Mouse (Mus musculus) lung, embryonic 16.5 days (tissue): ENCODE results near the gene Plk2. TPM values are rescaled to one million over a fixed set of nuclear protein-coding genes. Genes with fewer than 3 reads are reported as not detected.

Experiments
- ATAC-seq: fragments of 200-750 bp; cut with Nextera tagmentation; 2 replicates; pipeline ENCODE4 v1.8.0; 2017; ENCODE audit warnings: low read depth, mild to moderate bottlenecking, moderate library complexity
- H3K27ac ChIP-seq: fragments of 300-500 bp; sonication (generic); 2 replicates; pipeline ENCODE4 v1.5.1; 2014; ENCODE audit warnings: mild to moderate bottlenecking, control low read depth, low read length
- H3K27me3 ChIP-seq: fragments of 300-500 bp; sonication (generic); 2 replicates; pipeline ENCODE4 v1.6.1; 2014; ENCODE audit warnings: low read depth, low read length, mixed read lengths; ENCODE audit not compliant: control insufficient read depth, insufficient read depth
- H3K36me3 ChIP-seq: fragments of 300-500 bp; sonication (generic); 2 replicates; pipeline ENCODE4 v1.6.1; 2014; ENCODE audit warnings: low read length; ENCODE audit not compliant: control insufficient read depth, insufficient read depth
- H3K4me1 ChIP-seq: fragments of 300-500 bp; sonication (generic); replicated peaks from 2 replicates; pipeline ENCODE4 v1.6.1; 2014; ENCODE audit warnings: low read length, mixed read lengths; ENCODE audit not compliant: control insufficient read depth, insufficient read depth
- H3K4me2 ChIP-seq: fragments of 300-500 bp; sonication (generic); 2 replicates; pipeline ENCODE4 v1.6.1; 2014; ENCODE audit warnings: low read depth, low read length, control low read depth
- H3K4me3 ChIP-seq: fragments of 300-500 bp; sonication (generic); 2 replicates; pipeline ENCODE4 v1.5.1; 2014; ENCODE audit warnings: mild to moderate bottlenecking, low read length, control low read depth
- H3K9ac ChIP-seq: fragments of 300-500 bp; sonication (generic); 2 replicates; pipeline ENCODE4 v1.6.1; 2014; ENCODE audit warnings: low read length, control low read depth
- H3K9me3 ChIP-seq: fragments of 300-500 bp; sonication (generic); 2 replicates; pipeline ENCODE4 v1.6.1; 2016; ENCODE audit warnings: low read length; ENCODE audit not compliant: control insufficient read depth
- WGBS: fragments of 180-500 bp; shearing (Covaris S2); extraction: QIAGEN DNeasy Blood & Tissue Kit; methylation state at CpG from one replicate; pipeline ENCODE4 v1.1.7; 2014; 5-methylcytosine and 5-hydroxymethylcytosine counted together
- polyA plus RNA-seq: library from polyadenylated mRNA; unstranded; fragments of >200 nt; fragmentation: Nextera tagmentation; extraction: Ambion mirVana; gene quantifications from 2 replicates; pipeline ENCODE4 v1.2.1, GENCODE M21; 2015

The Plk2 gene
- polyA plus RNA-seq, 1 experiment from 2014 or later, result 267 TPM

DNA sequence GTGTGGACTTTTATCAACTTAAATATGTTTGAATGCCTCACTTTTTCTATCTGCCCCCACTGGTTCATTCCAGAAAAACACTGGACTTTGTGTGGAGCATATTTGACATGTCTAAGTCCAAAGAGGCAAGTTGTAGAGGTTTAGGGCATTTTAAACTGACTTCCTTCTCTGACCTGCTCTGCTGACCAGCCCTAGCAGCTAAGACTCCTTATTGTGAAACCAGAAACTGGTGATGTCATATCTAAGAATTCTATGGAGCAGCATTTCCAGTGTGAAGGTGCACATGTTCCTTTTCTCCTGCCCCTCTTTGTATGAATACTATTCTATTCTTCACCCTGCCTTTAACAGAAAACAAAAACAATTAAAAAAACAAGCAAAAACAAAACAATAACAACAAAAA lies 36.5 kb downstream of the Plk2 start:
- Histone ChIP-seq H3K4me3 (no peak overlapping the region), H3K27me3 (no peaks in the 10 kb centered on the region), H3K9me3 (no peaks in the 10 kb centered on the region), H3K4me1 (no peaks in the 10 kb centered on the region), H3K9ac (no peak overlapping the region), H3K36me3 (no peaks in the 10 kb centered on the region), H3K27ac (no peak overlapping the region), H3K4me2 (no peak overlapping the region)
- ATAC-seq, result no peak

DNA sequence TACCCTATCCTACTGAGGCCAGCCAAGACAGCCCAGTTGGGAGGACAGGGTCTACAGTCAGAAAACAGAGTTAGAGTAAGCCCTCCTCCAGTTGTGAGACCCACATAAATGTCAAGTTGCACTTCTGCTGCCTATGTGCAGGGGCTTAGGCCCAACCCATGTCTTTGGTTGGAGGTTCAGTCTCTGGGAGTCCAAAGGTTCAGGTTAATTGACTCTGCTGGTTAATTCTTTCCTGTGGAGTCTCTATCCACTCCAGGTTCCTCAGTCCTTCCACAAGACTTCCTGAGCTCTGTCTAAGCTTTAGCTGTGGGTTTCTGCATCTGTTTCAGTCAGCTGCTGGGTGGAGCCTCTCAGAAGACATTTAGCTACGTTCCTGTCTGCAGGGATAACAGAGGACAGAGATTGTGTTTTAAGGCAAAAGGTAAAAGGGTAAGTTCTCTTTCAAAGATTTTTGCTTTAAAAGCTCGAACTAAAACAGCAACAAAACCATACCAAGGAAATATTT lies 37.3 kb downstream of the Plk2 start:
- Histone ChIP-seq H3K27ac (no peak overlapping the region), H3K9me3 (no peaks in the 10 kb centered on the region), H3K36me3 (no peaks in the 10 kb centered on the region), H3K27me3 (no peaks in the 10 kb centered on the region), H3K4me3 (no peak overlapping the region), H3K9ac (no peak overlapping the region), H3K4me1 (no peaks in the 10 kb centered on the region), H3K4me2 (no peak overlapping the region)
- ATAC-seq, result no peak
- WGBS, result 66% methylated on average over 2 of the region's 2 CpGs

- Histone ChIP-seq H3K4me3 (no peak overlapping the region), H3K27ac (no peak overlapping the region), H3K27me3 (no peaks in the 10 kb centered on the region), H3K9ac (no peak overlapping the region), H3K36me3 (no peaks in the 10 kb centered on the region), H3K4me1 (no peaks in the 10 kb centered on the region), H3K9me3 (no peaks in the 10 kb centered on the region), H3K4me2 (no peak overlapping the region)
- ATAC-seq, result no peak
- WGBS, result 80% methylated on average over 4 of the region's 4 CpGs
Observed at GRCm38 (mm10) chr13:110432613-110433012, 37.8 kb downstream of the Plk2 start.

DNA sequence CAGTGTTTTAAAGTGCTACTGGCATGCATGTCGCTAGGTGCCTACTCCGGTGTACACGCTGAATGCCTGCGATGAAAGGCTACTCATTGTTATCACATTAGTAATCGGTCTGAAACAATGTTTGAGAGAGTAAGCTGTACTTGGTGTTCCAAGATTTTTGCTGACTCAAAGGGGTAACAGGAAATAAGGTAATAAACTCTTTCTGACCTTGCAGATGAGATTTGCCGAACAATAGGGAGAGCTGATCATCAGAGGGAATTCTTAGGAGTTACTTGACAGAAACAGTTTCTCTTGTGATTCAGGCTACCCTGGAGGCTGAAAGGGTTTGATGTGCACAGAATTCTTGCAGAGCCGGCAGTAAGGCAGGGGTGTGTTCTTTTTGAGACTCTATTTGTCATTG lies 41.8 kb downstream of the Plk2 start:
- 34% methylated on average over 7 of the region's 7 CpGs for WGBS
- no peak for ATAC-seq

GRCm38 (mm10) chr13:110438624-110439023 lies 43.8 kb downstream of the Plk2 start:
- no peaks in the 10 kb centered on the region for H3K27me3 ChIP-seq
- WGBS, result 88% methylated on average over 9 of the region's 9 CpGs
- ATAC-seq, result no peak
- no peak overlapping the region for H3K4me2 ChIP-seq
- H3K4me3 ChIP-seq, result no peak overlapping the region
- H3K27ac ChIP-seq, result no peak overlapping the region
- H3K9me3 ChIP-seq, result no peaks in the 10 kb centered on the region
- no peaks in the 10 kb centered on the region for H3K4me1 ChIP-seq
- H3K36me3 ChIP-seq, result no peaks in the 10 kb centered on the region
- no peak overlapping the region for H3K9ac ChIP-seq

More for the DNA sequence above, 41.8 kb downstream of the Plk2 start:
- H3K4me2 ChIP-seq, result no peak overlapping the region
- H3K27me3 ChIP-seq, result no peaks in the 10 kb centered on the region
- H3K36me3 ChIP-seq, result no peaks in the 10 kb centered on the region
- no peaks in the 10 kb centered on the region for H3K9me3 ChIP-seq
- no peaks in the 10 kb centered on the region for H3K4me1 ChIP-seq
- no peak overlapping the region for H3K4me3 ChIP-seq
- no peak overlapping the region for H3K9ac ChIP-seq
- H3K27ac ChIP-seq, result no peak overlapping the region

DNA sequence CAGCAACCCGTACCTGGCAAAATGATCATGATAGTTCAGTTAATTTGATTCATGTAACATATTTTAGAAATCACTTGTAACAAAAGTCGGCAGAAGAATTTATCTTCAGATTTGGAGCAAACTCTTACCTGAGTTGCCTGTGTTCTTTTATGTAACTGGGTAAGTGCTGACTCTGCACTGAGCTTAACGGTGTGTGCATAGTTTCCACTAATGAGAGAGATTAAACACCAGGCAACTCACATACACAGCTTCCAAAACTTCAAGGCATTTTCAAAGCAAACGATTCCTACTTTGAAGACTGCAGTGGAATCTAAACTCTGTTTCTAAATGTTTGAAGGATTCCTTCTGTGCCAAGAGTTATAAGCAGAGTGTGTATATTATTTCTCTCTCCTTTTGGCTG lies 49.5 kb downstream of the Plk2 start:
- ATAC-seq, result peak; percentile 53
- Histone ChIP-seq H3K4me1 (peaks cover 19% of the 10 kb centered on the region), H3K4me3 (no peak overlapping the region), H3K36me3 (no peaks in the 10 kb centered on the region), H3K4me2 (no peak overlapping the region), H3K9ac (no peak overlapping the region), H3K27me3 (no peaks in the 10 kb centered on the region), H3K9me3 (no peaks in the 10 kb centered on the region), H3K27ac (peak overlapping the region; percentile 31; the same call in 1 of the 2 replicates)
- 42% methylated on average over 4 of the region's 4 CpGs for WGBS

DNA sequence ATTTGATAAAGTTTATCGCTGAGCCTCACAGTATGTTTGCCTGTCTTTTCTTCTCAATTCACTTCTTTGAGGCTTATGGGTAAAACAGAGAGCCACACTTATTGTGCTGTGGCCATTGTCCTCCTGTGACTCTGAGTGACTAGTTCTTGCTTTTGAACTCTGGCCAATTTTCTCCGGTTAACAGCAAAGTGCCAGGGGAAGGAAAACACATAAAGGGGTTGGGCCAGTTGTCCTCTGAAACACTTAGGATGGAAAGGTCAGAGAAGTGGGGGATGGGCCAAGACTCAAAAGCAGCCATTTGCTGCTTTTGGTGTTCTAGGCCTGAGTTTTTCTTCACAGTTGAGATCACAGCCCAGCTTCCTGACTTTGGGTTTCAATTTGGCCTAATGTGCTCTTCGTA lies 50.0 kb downstream of the Plk2 start:
- Histone ChIP-seq H3K9me3 (no peaks in the 10 kb centered on the region), H3K27ac (peak overlapping the region; percentile 79), H3K4me2 (no peak overlapping the region), H3K36me3 (no peaks in the 10 kb centered on the region), H3K9ac (no peak overlapping the region), H3K4me1 (peaks cover 19% of the 10 kb centered on the region), H3K4me3 (no peak overlapping the region), H3K27me3 (no peaks in the 10 kb centered on the region)
- WGBS, result 30% methylated on average over 3 of the region's 3 CpGs
- ATAC-seq, result peak; percentile 64

- H3K27ac ChIP-seq, result no peak overlapping the region
- WGBS, result 80% methylated on average over 6 of the region's 6 CpGs
- peaks cover 19% of the 10 kb centered on the region for H3K4me1 ChIP-seq
- H3K9ac ChIP-seq, result no peak overlapping the region
- ATAC-seq, result no peak
- H3K9me3 ChIP-seq, result no peaks in the 10 kb centered on the region
- H3K4me2 ChIP-seq, result no peak overlapping the region
- no peak overlapping the region for H3K4me3 ChIP-seq
- H3K36me3 ChIP-seq, result no peaks in the 10 kb centered on the region
- H3K27me3 ChIP-seq, result no peaks in the 10 kb centered on the region
Observed at GRCm38 (mm10) chr13:110446434-110446833, 51.6 kb downstream of the Plk2 start.

DNA sequence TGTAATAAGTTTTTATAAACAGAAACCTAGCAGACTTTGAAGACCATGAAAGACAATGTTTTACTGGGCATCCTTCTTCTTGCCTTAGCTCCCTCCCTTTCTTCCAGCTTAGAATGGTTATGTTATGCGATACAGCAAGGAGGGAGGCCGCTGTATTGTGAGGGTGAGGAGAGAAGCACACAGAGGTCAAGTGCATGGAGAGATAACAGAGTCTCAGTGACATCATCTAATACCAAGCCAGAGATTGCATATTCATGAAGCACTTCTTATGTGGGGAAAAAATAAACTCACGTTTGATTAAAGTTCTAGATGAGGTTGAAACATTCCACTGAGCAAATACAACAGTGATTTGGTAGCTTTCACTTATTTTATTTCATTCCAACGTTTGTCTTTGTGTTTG lies 55.2 kb downstream of the Plk2 start:
- Histone ChIP-seq H3K36me3 (no peaks in the 10 kb centered on the region), H3K27me3 (no peaks in the 10 kb centered on the region), H3K4me2 (no peak overlapping the region), H3K4me3 (no peak overlapping the region), H3K9ac (no peak overlapping the region), H3K9me3 (no peaks in the 10 kb centered on the region), H3K27ac (no peak overlapping the region), H3K4me1 (peaks cover 7% of the 10 kb centered on the region)
- 52% methylated on average over 4 of the region's 4 CpGs for WGBS
- no peak for ATAC-seq
